Mouse (Mus musculus) liver, embryonic 11.5 days (tissue): ENCODE measurements around the gene Eras. TPM values are rescaled to one million over a fixed set of nuclear protein-coding genes. Genes with fewer than 3 reads are reported as not detected.
"Not testable (repeated sequence)": the region's sequence is repeated elsewhere in the genome, so short reads cannot be mapped to it uniquely, and the experiment has no call there.

Experiments
- ATAC-seq: fragments of 200-750 bp; cut with Nextera tagmentation; replicated peaks from 2 replicates; pipeline ENCODE4 v1.8.0; 2017; ENCODE audit warnings: moderate number of reproducible peaks, mild to moderate bottlenecking, moderate TSS enrichment, moderate library complexity; ENCODE audit not compliant: low FRiP score
- DNase-seq: peaks from one replicate; pipeline ENCODE4 v3.0.0-alpha.2; 2017; ENCODE audit warnings: low spot score
- H3K27ac ChIP-seq: fragments of 300-500 bp; sonication (generic); 2 replicates; pipeline ENCODE4 v1.5.1; 2014; ENCODE audit warnings: mild to moderate bottlenecking, low read depth, low read length, control low read depth
- H3K27me3 ChIP-seq: fragments of 300-500 bp; sonication (generic); replicated peaks from 2 replicates; pipeline ENCODE4 v1.6.1; 2014; ENCODE audit warnings: low read length, mixed read lengths; ENCODE audit not compliant: control insufficient read depth, insufficient read depth
- H3K36me3 ChIP-seq: fragments of 300-500 bp; sonication (generic); 2 replicates; pipeline ENCODE4 v1.6.1; 2014; ENCODE audit warnings: mild to moderate bottlenecking, low read length, moderate library complexity, mixed read lengths; ENCODE audit not compliant: control insufficient read depth, insufficient read depth
- H3K4me1 ChIP-seq: fragments of 300-500 bp; sonication (generic); replicated peaks from 2 replicates; pipeline ENCODE4 v1.6.1; 2014; ENCODE audit warnings: low read length, mixed read lengths; ENCODE audit not compliant: control insufficient read depth, insufficient read depth
- H3K4me2 ChIP-seq: fragments of 300-500 bp; sonication (generic); 2 replicates; pipeline ENCODE4 v1.6.1; 2014; ENCODE audit warnings: mild to moderate bottlenecking, control low read depth, moderate library complexity
- H3K4me3 ChIP-seq: fragments of 300-500 bp; sonication (generic); 2 replicates; pipeline ENCODE4 v1.5.1; 2014; ENCODE audit warnings: low read depth, low read length, control low read depth
- H3K9ac ChIP-seq: fragments of 300-500 bp; sonication (generic); 2 replicates; pipeline ENCODE4 v1.6.1; 2014; ENCODE audit warnings: low read depth, low read length, control low read depth
- H3K9me3 ChIP-seq: fragments of 300-500 bp; sonication (generic); 2 replicates; pipeline ENCODE4 v1.6.1; 2016; ENCODE audit warnings: low read length, inconsistent platforms, mixed read lengths; ENCODE audit not compliant: control insufficient read depth
- WGBS: fragments of 180-500 bp; shearing (Covaris S2); extraction: QIAGEN DNeasy Blood & Tissue Kit; methylation state at CpG from one replicate; pipeline ENCODE4 v1.1.7; 2014; 5-methylcytosine and 5-hydroxymethylcytosine counted together
- polyA plus RNA-seq: library from polyadenylated mRNA; unstranded; fragments of >200 nt; fragmentation: Nextera tagmentation; extraction: Ambion mirVana; gene quantifications from 2 replicates; pipeline ENCODE4 v1.2.1, GENCODE M21; 2014

The Eras gene
- polyA plus RNA-seq, 1 experiment from 2014 or later: not detected

DNA sequence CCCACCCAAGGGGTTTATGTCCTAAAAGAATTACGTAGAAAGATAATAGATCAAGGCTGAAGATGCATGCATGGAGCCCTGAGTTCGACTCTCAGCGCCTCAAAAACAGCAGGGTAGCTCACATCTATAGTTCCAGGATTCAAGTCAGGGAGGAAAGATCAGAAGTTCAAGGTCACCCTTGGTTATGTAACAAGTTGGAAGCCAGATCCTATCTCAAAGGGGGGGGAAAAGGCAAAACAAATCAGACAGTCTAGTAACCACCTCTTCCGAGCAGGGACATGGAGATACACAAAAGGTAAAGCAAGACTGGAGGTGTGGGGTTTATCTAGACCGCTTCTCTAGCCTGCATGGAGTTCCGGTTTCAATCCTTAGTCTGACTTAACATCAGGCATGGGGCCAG lies 2.1 kb downstream of the Eras start:
- Histone ChIP-seq H3K9ac (no peak overlapping the region), H3K4me1 (no peaks in the 10 kb centered on the region), H3K4me3 (no peak overlapping the region), H3K27ac (no peak overlapping the region), H3K4me2 (no peak overlapping the region), H3K36me3 (no peaks in the 10 kb centered on the region), H3K9me3 (no peaks in the 10 kb centered on the region), H3K27me3 (peaks cover 71% of the 10 kb centered on the region)
- 58% methylated on average over 6 of the region's 6 CpGs for WGBS
- ATAC-seq: no peak
- no peak for DNase-seq

DNA sequence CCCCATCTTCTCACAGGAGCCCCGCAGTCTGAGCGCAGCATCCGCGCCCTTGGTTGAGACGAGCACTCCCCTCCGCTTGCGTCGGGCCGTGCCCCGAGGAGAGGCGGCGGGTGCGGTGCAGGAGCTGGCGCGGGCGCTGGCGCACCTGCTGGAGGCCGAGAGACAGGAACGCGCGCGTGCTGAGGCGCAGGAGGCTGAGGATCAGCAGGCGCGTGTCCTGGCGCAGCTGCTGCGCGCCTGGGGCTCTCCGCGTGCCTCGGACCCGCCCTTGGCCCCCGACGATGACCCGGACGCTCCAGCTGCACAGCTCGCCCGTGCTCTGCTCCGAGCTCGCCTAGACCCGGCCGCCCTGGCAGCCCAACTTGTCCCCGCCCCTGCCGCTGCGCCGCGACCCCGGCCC lies 6.4 kb downstream of the Eras start:
- WGBS: 14% methylated on average over 32 of the region's 48 CpGs
- no peak for ATAC-seq
- Histone ChIP-seq H3K4me1 (no peaks in the 10 kb centered on the region), H3K27me3 (peaks cover 77% of the 10 kb centered on the region), H3K9ac (no peak overlapping the region), H3K36me3 (no peaks in the 10 kb centered on the region), H3K27ac (no peak overlapping the region), H3K9me3 (no peaks in the 10 kb centered on the region), H3K4me3 (peak overlapping the region; percentile 31), H3K4me2 (peak overlapping the region; percentile 49)
- DNase-seq: no peak

DNA sequence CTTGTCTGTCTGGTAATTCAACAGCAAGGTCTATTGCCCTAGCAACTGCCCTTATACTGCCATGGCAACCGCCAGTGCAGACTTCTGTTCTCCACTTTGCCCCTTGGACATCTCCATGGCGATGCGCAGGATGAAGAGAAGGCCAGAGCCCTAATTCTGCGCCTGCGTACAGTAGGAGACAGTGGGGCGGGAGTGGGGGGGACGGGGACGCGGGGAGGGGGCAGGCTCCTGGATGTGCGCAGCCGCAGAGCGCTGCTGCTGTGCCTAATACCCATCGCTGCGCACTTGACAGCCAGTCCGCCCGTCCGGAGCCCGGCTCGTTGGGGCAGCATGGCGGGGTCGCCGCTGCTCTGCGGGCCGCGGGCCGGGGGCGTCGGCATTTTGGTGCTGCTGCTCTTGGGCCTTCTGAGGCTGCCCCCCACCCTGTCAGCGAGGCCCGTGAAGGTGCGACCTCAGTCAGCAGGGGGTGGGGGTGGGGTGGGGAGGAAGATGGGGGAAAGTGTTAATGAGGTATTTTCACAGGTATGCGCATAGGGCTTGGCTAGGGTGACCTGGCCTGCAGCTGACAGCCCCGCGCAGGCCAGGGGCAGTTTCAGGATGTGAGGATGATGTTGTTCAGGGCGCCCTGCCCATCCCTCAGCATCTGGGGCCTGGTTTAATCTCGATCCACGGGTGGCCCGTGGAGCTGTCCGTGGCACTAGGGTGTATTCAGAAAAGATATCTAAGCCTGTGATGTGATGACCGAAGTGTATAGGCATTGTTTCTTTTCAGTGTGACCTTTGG lies 8.6 kb downstream of the Eras start, which contains the start of gene Pcsk1n:
TSS of gene Pcsk1n (plus strand) at position 222 of the 783 bp plus-strand sequence.
- no peak for DNase-seq
- Histone ChIP-seq H3K9me3 (no peaks in the 10 kb centered on the region), H3K27ac (no peak within 1 kb of the TSS), H3K36me3 (no peaks in the 10 kb centered on the region), H3K9ac (no peak within 1 kb of the TSS), H3K4me3 (no peak within 1 kb of the TSS), H3K4me1 (no peaks in the 10 kb centered on the region), H3K27me3 (peaks cover 62% of the 10 kb centered on the region), H3K4me2 (peak within 1 kb of the TSS; percentile 40)
- ATAC-seq: no peak
- 11% methylated on average over 36 of the region's 40 CpGs for WGBS

DNA sequence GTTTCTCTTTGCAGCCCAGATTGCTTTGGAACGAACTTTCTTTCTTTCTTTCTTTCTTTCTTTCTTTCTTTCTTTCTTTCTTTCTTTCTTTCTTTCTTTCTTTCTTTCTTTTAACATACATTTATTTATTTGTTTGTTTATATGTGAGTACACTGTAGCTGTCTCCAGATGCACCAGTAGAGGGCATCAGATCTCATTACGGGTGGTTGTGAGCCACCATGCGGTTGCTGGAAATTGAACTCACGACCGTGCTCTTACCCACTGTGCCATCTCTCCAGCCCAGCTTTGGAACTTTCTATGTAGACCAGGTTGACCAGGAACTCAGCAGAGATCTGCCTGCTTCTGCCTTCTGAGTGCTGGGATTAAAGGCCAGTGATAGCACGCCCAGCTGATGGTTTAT lies 10.4 kb downstream of the Eras start:
- DNase-seq, H3K36me3 ChIP-seq, H3K4me3 ChIP-seq, H3K4me1 ChIP-seq, H3K9me3 ChIP-seq, ATAC-seq, H3K9ac ChIP-seq, H3K27ac ChIP-seq, H3K4me2 ChIP-seq: not testable (repeated sequence)
- 51% methylated on average over 6 of the region's 6 CpGs for WGBS
- peaks cover 44% of the 10 kb centered on the region for H3K27me3 ChIP-seq

DNA sequence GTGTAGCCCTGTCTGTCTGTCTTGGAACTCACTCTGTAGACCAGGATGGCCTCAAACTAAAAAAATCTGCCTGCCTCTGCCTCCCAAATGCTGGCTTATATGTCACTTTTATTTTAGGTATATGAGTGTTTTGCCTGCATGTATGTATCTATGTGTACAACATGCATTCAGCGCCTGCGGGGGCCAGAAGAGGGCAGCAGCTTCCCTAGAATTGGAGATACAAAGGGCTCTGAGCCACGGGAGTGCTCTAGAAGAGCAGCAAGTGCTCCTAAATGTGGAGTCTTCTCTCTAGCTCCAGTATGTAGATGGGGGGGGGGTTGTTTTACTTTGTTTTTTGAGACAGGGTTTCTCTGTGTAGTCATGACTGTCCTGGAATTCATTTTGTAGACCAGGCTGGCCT lies 12.7 kb downstream of the Eras start:
- not testable (repeated sequence) for DNase-seq, H3K9ac ChIP-seq, H3K27ac ChIP-seq, H3K4me2 ChIP-seq, H3K4me3 ChIP-seq, H3K4me1 ChIP-seq, H3K36me3 ChIP-seq, H3K9me3 ChIP-seq
- peaks cover 21% of the 10 kb centered on the region for H3K27me3 ChIP-seq
- ATAC-seq: peak; percentile 64
- WGBS: 10% methylated on average over 3 of the region's 3 CpGs

DNA sequence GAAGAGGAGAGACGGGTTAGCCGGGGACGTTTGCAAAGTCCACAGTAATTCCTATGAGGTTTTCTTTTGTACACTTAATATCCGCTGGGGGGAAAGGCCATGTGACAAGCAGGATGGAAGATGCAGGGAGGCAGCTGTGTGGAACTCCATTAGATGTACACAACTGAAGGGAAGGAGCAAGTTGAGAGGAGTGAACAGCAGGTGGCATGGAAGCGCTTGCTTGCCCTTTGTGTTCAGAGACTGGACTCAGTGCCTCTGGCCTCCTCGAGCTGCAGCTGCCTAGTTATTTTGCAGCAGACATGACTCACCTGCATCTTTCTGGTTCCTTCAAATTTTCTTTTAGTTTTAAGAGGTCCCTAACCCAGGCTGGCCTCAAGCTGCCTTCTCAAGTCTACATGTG lies 17.9 kb downstream of the Eras start:
- Histone ChIP-seq H3K4me3 (no peak overlapping the region), H3K4me2 (no peak overlapping the region), H3K27ac (no peak overlapping the region), H3K9me3 (no peaks in the 10 kb centered on the region), H3K36me3 (no peaks in the 10 kb centered on the region), H3K4me1 (no peaks in the 10 kb centered on the region), H3K9ac (no peak overlapping the region), H3K27me3 (no peaks in the 10 kb centered on the region)
- DNase-seq (no peak), ATAC-seq (no peak)
- 64% methylated on average over 6 of the region's 6 CpGs for WGBS

DNA sequence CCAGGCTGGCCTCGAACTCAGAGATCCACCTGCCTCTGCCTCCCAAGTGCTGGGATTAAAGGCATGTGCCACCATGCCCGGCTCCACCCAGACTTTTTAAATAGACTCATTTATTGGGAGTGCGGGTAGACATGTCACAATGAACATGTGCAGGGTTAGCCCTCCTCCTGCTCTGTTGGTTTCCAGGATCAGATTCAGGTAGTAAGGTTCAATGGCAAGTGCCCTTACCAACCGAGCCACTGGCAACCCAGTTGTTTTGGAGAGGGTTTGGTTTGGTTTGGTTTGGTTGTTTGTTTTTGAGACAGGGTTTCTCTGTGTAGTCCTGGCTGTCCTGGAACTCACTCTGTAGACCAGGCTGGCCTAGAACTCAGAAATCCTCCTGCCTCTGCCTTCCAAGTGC lies 19.2 kb downstream of the Eras start, which contains the start of gene Gm10490:
TSS of gene Gm10490 (plus strand) at position 301 of the 400 bp plus-strand sequence.
- H3K4me3 ChIP-seq, H3K4me1 ChIP-seq, H3K27me3 ChIP-seq, H3K36me3 ChIP-seq, ATAC-seq, DNase-seq, H3K27ac ChIP-seq, H3K9me3 ChIP-seq, H3K4me2 ChIP-seq, H3K9ac ChIP-seq: not testable (repeated sequence)
- WGBS: 86% methylated on average over 4 of the region's 4 CpGs

DNA sequence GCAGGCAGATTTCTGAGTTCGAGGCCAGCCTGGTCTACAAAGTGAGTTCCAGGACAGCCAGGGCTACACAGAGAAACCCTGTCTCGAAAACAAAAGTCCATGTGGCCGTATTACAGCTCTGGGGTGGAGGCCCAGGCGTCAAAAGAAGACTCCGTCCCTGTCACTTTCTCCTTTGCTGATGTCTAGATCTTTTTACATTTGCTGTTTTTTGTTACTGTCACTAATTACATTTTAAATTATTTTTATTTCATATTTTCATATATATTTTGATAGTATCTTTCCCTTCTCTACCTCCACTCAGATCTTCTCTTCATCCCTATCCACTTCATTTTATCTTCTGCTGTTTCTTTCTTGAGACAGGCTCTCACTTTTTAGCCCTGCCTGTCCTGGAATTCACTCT lies 20.7 kb downstream of the Eras start, which contains the start of gene Gm10491:
TSS of gene Gm10491 (minus strand) at position 101 of the 400 bp plus-strand sequence.
- Histone ChIP-seq H3K9me3 (no peaks in the 10 kb centered on the region), H3K4me1 (no peaks in the 10 kb centered on the region), H3K27me3 (no peaks in the 10 kb centered on the region), H3K4me2 (no peak within 1 kb of the TSS), H3K9ac (no peak within 1 kb of the TSS), H3K27ac (no peak within 1 kb of the TSS), H3K36me3 (no peaks in the 10 kb centered on the region), H3K4me3 (no peak within 1 kb of the TSS)
- ATAC-seq: no peak
- WGBS: 84% methylated on average over 5 of the region's 5 CpGs
- no peak for DNase-seq

DNA sequence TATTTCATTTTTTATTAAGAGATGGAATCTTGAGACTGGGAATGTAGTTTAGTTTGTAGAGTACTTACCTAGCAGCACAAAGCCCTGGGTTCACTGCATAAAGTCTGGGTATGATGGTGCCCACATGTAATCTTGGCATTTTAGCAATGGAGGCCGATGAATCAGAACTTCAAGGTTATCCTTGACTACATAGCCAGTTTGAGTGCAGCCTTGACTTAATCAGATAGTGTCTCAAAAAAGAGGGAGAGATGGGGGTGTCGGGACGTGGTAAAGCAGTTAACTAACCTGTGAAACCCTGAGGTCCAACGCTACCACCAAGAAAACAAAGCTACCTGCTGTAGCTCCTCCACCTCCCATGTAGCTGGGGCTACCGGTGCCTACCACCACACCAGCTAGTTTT lies 24.0 kb downstream of the Eras start:
- ATAC-seq (no peak), DNase-seq (no peak)
- no peak overlapping the region for H3K4me2 ChIP-seq
- no peaks in the 10 kb centered on the region for H3K4me1 ChIP-seq
- H3K27ac ChIP-seq: no peak overlapping the region
- no peaks in the 10 kb centered on the region for H3K27me3 ChIP-seq
- no peak overlapping the region for H3K9ac ChIP-seq
- 91% methylated on average over 5 of the region's 5 CpGs for whole genome bisulfite sequencing
- H3K36me3 ChIP-seq: no peaks in the 10 kb centered on the region
- H3K4me3 ChIP-seq: no peak overlapping the region
- no peaks in the 10 kb centered on the region for H3K9me3 ChIP-seq
